Mouse (Mus musculus) adipose tissue, adult 10 weeks (tissue): ENCODE measurements around the gene Olfr157. TPM values are rescaled to one million over a fixed set of nuclear protein-coding genes. Genes with fewer than 3 reads are reported as not detected.

ENCODE experiments used
- polyA plus RNA-seq: library from polyadenylated mRNA; stranded (reverse); fragments of 350-450 nt; fragmentation: Illumina TruSeq; extraction: RNeasy Lipid Tissue Mini Kit (QIAGEN cat#74804); gene quantifications from one replicate; pipeline ENCODE4 v1.2.3, GENCODE M21; 2014; ENCODE audit warnings: low read depth, low replicate concordance

Gene Olfr157
- polyA plus RNA-seq, result not detected

DNA sequence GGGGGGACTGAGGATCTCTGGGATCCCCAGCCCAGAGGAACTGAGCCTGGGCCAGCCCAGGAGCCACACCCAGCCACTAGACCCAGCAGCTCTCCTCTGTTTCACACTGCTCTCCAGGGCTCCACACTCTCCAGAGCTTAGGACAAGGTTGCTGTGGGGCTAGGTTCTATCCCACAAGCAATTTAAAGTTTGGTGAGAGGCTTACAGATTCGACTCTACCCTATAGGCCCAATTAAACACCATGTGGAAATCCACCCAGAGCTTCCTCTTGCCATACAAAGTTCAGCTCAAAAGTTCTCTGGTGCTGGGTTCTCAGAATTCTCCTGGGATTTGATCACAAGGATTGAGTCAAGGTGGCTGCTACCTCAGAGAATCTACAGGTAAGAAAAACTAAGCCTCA, at the start of gene Olfr157:
Olfr157 (minus strand) TSS at position 101 of the 400 bp plus-strand sequence.

DNA sequence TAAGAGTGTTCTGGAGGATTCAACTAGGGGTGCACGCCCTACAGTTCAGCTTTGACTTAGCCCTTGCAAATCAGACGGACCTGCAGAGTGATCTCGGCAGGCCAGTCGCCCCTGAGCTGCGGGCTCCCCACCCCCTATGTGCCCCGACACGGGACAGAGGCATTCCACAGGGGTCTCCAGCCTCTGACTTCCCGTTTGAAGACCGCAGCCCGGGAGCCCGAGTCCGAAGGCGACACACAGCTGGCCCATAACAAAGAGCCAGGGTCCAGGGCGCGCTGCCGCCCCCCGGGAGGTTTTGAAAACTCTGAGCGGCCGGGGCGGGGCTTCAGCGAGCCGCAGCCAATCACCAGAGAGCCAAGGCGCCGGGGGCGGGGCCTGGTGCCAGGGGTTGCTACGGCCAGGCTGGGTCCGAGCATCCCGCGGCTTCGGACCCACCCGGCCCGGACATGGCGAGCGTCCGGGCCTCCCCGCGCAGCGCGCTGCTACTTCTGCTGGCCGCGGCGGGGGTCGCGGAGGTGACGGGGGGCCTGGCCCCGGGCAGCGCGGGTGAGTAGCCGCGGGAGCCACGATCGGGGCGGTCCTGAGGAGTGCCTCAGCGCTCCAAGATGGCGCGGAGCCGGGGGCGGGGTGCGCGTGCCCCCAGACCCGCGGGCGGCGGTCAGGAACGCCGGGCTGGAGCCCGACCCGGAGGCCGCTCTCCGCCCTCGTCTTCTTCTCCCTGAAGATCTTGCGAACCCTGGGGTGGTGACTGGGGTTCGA, 35.3 kb upstream of the Olfr157 start, which contains the start of gene Reck:
Reck (plus strand) TSS at position 371 of the 759 bp plus-strand sequence.

DNA sequence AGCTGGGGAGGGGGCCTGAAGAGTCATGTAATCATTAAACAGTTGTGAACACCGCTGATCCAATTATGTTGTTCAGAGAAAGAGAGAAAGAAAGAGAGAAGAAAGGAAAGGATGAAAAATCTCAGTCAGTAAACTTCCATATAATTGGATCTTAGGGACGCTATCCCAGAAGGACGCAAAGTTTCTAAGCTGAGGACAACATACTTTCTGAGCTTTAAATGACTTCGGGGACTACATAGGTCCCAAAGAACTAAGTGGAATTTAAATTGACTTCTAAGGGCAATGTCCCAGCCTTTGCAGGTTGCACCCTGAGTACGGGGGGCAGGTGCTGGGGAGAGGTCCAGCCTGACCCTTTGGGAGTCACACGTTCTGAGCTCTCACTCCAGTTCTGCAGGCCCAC, 11.3 kb upstream of the Olfr157 start, which contains the start of gene Olfr155:
Olfr155 (plus strand) TSS at position 301 of the 400 bp plus-strand sequence.

DNA sequence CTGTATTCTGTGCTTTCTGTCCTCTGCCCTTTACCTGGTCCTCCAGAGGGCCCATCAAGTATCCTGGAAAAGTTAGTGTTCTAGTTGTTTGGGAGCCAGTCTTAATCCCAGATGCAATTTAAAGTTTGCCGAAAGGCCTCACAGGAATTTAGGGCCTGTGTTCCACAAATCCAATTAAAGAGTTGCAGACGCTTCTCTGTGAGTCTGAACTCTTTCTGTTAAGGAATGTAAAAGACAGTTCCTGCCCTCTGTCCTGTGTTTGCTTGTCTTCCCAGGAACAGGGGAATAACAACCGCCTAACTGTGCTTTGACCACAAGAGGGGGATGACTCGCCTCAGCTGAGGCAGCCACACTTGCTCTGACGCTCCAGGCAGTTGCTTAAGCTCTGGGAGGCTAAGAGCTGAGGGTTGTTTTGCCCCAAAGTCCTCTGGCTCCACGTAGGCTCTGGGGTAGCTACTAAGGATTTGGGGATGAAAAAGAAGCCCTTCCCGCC, 16.1 kb downstream of the Olfr157 start, which contains the start of gene Olfr156:
Olfr156 (minus strand) TSS at position 51 of the 493 bp plus-strand sequence.

Other genes starting within 250 kb of the Olfr157 start
- gene Npr2, start 208.3 kb downstream of the Olfr157 start, polyA plus RNA-seq, result 30.2 TPM
- 3.8 TPM for gene Spag8, start 186.6 kb downstream of the Olfr157 start, polyA plus RNA-seq
- gene Hint2, start 183.7 kb downstream of the Olfr157 start, polyA plus RNA-seq, result 120 TPM
- gene Tmem8b, start 171.2 kb downstream of the Olfr157 start, polyA plus RNA-seq, result 11.5 TPM
- gene Fam221b, start 171.1 kb downstream of the Olfr157 start, polyA plus RNA-seq, result 4.8 TPM
- gene Olfr70, start 139.4 kb downstream of the Olfr157 start, polyA plus RNA-seq, result not detected
- gene Olfr71, start 129.9 kb downstream of the Olfr157 start, polyA plus RNA-seq, result not detected
- gene Hrct1, start 113.0 kb downstream of the Olfr157 start, polyA plus RNA-seq, result 13.1 TPM
- 4.6 TPM for gene Spaar, start 110.2 kb downstream of the Olfr157 start, polyA plus RNA-seq
- not detected for gene Olfr159, start 69.2 kb downstream of the Olfr157 start, polyA plus RNA-seq
- gene Olfr156, start 16.3 kb downstream of the Olfr157 start, polyA plus RNA-seq, result not detected
- not detected for gene Olfr155, start 11.4 kb upstream of the Olfr157 start, polyA plus RNA-seq
- gene Reck, start 35.3 kb upstream of the Olfr157 start, polyA plus RNA-seq, result 11.9 TPM
- 12.9 TPM for gene Glipr2, start 117.2 kb upstream of the Olfr157 start, polyA plus RNA-seq
- 2.3 TPM for gene Ccin, start 143.3 kb upstream of the Olfr157 start, polyA plus RNA-seq
- gene Clta, start 164.3 kb upstream of the Olfr157 start, polyA plus RNA-seq, result 242 TPM
- 79.5 TPM for gene Gne, start 244.0 kb upstream of the Olfr157 start, polyA plus RNA-seq